Mouse (Mus musculus) stomach, embryonic 16.5 days (tissue): Measurements from ENCODE around the gene Sipa1l3. TPM values are rescaled to one million over a fixed set of nuclear protein-coding genes. Genes with fewer than 3 reads are reported as not detected.

Source experiments
- ATAC-seq: fragments of 200-750 bp; cut with Nextera tagmentation; 2 replicates; pipeline ENCODE4 v1.8.0; 2017; ENCODE audit warnings: moderate number of reproducible peaks, moderate TSS enrichment; ENCODE audit not compliant: insufficient read depth, low FRiP score
- H3K27ac ChIP-seq: fragments of 300-500 bp; sonication (generic); 2 replicates; pipeline ENCODE4 v1.5.1; 2014; ENCODE audit warnings: low read length
- H3K27me3 ChIP-seq: fragments of 300-500 bp; sonication (generic); 2 replicates; pipeline ENCODE4 v1.6.1; 2014; ENCODE audit warnings: low read length, control low read depth, mixed read lengths; ENCODE audit not compliant: control insufficient read depth, insufficient read depth
- H3K36me3 ChIP-seq: fragments of 300-500 bp; sonication (generic); 2 replicates; pipeline ENCODE4 v1.6.1; 2014; ENCODE audit warnings: low read length; ENCODE audit not compliant: control insufficient read depth, insufficient read depth
- H3K4me1 ChIP-seq: fragments of 300-500 bp; sonication (generic); 2 replicates; pipeline ENCODE4 v1.6.1; 2014; ENCODE audit warnings: low read length, control low read depth, mixed read lengths; ENCODE audit not compliant: control insufficient read depth, insufficient read depth
- H3K4me2 ChIP-seq: fragments of 300-500 bp; sonication (generic); 2 replicates; pipeline ENCODE4 v1.6.1; 2014; ENCODE audit warnings: low read depth, low read length, mixed read lengths
- H3K4me3 ChIP-seq: fragments of 300-500 bp; sonication (generic); replicated peaks from 2 replicates; pipeline ENCODE4 v1.5.1; 2014; ENCODE audit warnings: mild to moderate bottlenecking, low read length
- H3K9ac ChIP-seq: fragments of 300-500 bp; sonication (generic); 2 replicates; pipeline ENCODE4 v1.6.1; 2014; ENCODE audit warnings: low read length
- H3K9me3 ChIP-seq: fragments of 300-500 bp; sonication (generic); replicated peaks from 2 replicates; pipeline ENCODE4 v1.6.1; 2016; ENCODE audit warnings: low read length, control low read depth; ENCODE audit not compliant: control insufficient read depth
- WGBS: fragments of 180-500 bp; shearing (Covaris S2); extraction: QIAGEN DNeasy Blood & Tissue Kit; methylation state at CpG from one replicate; pipeline ENCODE4 v1.1.7; 2014; 5-methylcytosine and 5-hydroxymethylcytosine counted together
- polyA plus RNA-seq: library from polyadenylated mRNA; unstranded; fragments of >200 nt; fragmentation: Nextera tagmentation; extraction: Ambion mirVana; gene quantifications from 2 replicates; pipeline ENCODE4 v1.2.1, GENCODE M21; 2015

Sipa1l3 gene
- polyA plus RNA-seq, 1 experiment from 2014 or later = 22.2 TPM

- Histone ChIP-seq H3K36me3 (peaks cover 34% of the 10 kb centered on the region), H3K4me2 (no peak overlapping the region), H3K27ac (no peak overlapping the region), H3K27me3 (no peaks in the 10 kb centered on the region), H3K9me3 (no peaks in the 10 kb centered on the region), H3K4me1 (peaks cover 9% of the 10 kb centered on the region), H3K9ac (no peak overlapping the region), H3K4me3 (no peak overlapping the region)
- WGBS = 86% methylated on average over 12 of the region's 12 CpGs
- no peak for ATAC-seq
Measured at GRCm38 (mm10) chr7:29396216-29396942, 122.1 kb downstream of the Sipa1l3 start.

GRCm38 (mm10) chr7:29395179-29395578, 123.3 kb downstream of the Sipa1l3 start:
- H3K36me3 ChIP-seq = peaks cover 30% of the 10 kb centered on the region
- ATAC-seq = no peak
- WGBS = 94% methylated on average over 4 of the region's 4 CpGs

GRCm38 (mm10) chr7:29393292-29393691, 125.1 kb downstream of the Sipa1l3 start:
- Histone ChIP-seq H3K9me3 (no peaks in the 10 kb centered on the region), H3K4me2 (no peak overlapping the region), H3K27ac (peak overlapping the region; percentile 51), H3K4me1 (peaks cover 12% of the 10 kb centered on the region), H3K4me3 (no peak overlapping the region), H3K9ac (no peak overlapping the region), H3K27me3 (no peaks in the 10 kb centered on the region), H3K36me3 (peaks cover 22% of the 10 kb centered on the region)
- whole genome bisulfite sequencing = 91% methylated on average over 10 of the region's 10 CpGs
- no peak for ATAC-seq

More at GRCm38 (mm10) chr7:29395179-29395578, 123.3 kb downstream of the Sipa1l3 start:
- H3K4me1 ChIP-seq = peaks cover 12% of the 10 kb centered on the region
- no peak overlapping the region for H3K9ac ChIP-seq
- no peaks in the 10 kb centered on the region for H3K9me3 ChIP-seq
- no peaks in the 10 kb centered on the region for H3K27me3 ChIP-seq
- H3K4me3 ChIP-seq = no peak overlapping the region
- H3K27ac ChIP-seq = no peak overlapping the region
- no peak overlapping the region for H3K4me2 ChIP-seq

- 52% methylated on average over 3 of the region's 3 CpGs for WGBS
- no peaks in the 10 kb centered on the region for H3K9me3 ChIP-seq
- no peak overlapping the region for H3K4me2 ChIP-seq
- peaks cover 22% of the 10 kb centered on the region for H3K36me3 ChIP-seq
- peak overlapping the region; percentile 64 for H3K27ac ChIP-seq
- H3K9ac ChIP-seq = no peak overlapping the region
- peaks cover 12% of the 10 kb centered on the region for H3K4me1 ChIP-seq
- H3K4me3 ChIP-seq = no peak overlapping the region
- no peaks in the 10 kb centered on the region for H3K27me3 ChIP-seq
- ATAC-seq = peak; percentile 42; the same call in 1 of the 2 replicates
Measured at GRCm38 (mm10) chr7:29392805-29393204, 125.6 kb downstream of the Sipa1l3 start.

- whole genome bisulfite sequencing = 66% methylated on average over 25 of the region's 25 CpGs
- peaks cover 19% of the 10 kb centered on the region for H3K36me3 ChIP-seq
- H3K9ac ChIP-seq = 0 out of 2 replicates have a peak overlapping the region, but pooled peaks have one; percentile 10
- H3K4me3 ChIP-seq = no peak overlapping the region
- H3K27ac ChIP-seq = peak overlapping the region; percentile 64
- H3K9me3 ChIP-seq = no peaks in the 10 kb centered on the region
- ATAC-seq = 0 out of 2 replicates have a peak, but pooled peaks have one; percentile 27
- no peak overlapping the region for H3K4me2 ChIP-seq
- no peaks in the 10 kb centered on the region for H3K27me3 ChIP-seq
- H3K4me1 ChIP-seq = peaks cover 12% of the 10 kb centered on the region
Measured at GRCm38 (mm10) chr7:29391761-29392512, 126.5 kb downstream of the Sipa1l3 start.

GRCm38 (mm10) chr7:29391112-29391760, 127.2 kb downstream of the Sipa1l3 start:
- WGBS = 79% methylated on average over 15 of the region's 15 CpGs
- peak overlapping the region; percentile 60 for H3K27ac ChIP-seq

GRCm38 (mm10) chr7:29390234-29390633, 128.2 kb downstream of the Sipa1l3 start:
- Histone ChIP-seq H3K4me1 (peaks cover 12% of the 10 kb centered on the region), H3K9me3 (no peaks in the 10 kb centered on the region), H3K4me2 (no peak overlapping the region), H3K27ac (no peak overlapping the region), H3K36me3 (peaks cover 9% of the 10 kb centered on the region; the same call in 1 of the 2 replicates), H3K4me3 (no peak overlapping the region), H3K27me3 (no peaks in the 10 kb centered on the region), H3K9ac (no peak overlapping the region)
- 71% methylated on average over 10 of the region's 10 CpGs for WGBS
- ATAC-seq = no peak

More at GRCm38 (mm10) chr7:29391112-29391760, 127.2 kb downstream of the Sipa1l3 start:
- H3K9ac ChIP-seq = 0 out of 2 replicates have a peak overlapping the region, but pooled peaks have one; percentile 10
- no peaks in the 10 kb centered on the region for H3K9me3 ChIP-seq
- H3K4me3 ChIP-seq = no peak overlapping the region
- H3K27me3 ChIP-seq = no peaks in the 10 kb centered on the region
- H3K36me3 ChIP-seq = peaks cover 14% of the 10 kb centered on the region
- no peak overlapping the region for H3K4me2 ChIP-seq
- no peak for ATAC-seq
- peaks cover 12% of the 10 kb centered on the region for H3K4me1 ChIP-seq

GRCm38 (mm10) chr7:29387524-29388068, 130.8 kb downstream of the Sipa1l3 start:
- 62% methylated on average over 17 of the region's 17 CpGs for WGBS
- no peaks in the 10 kb centered on the region; the same call in 1 of the 2 replicates for H3K36me3 ChIP-seq
- H3K9ac ChIP-seq = no peak overlapping the region
- H3K4me1 ChIP-seq = peaks cover 15% of the 10 kb centered on the region
- ATAC-seq = peak; percentile 79
- H3K9me3 ChIP-seq = no peaks in the 10 kb centered on the region
- H3K4me2 ChIP-seq = no peak overlapping the region
- no peak overlapping the region for H3K4me3 ChIP-seq
- peak overlapping the region; percentile 35 for H3K27ac ChIP-seq
- H3K27me3 ChIP-seq = no peaks in the 10 kb centered on the region
